Mouse (Mus musculus) bone marrow macrophage, adult 2 months (primary cell): ENCODE data around the gene Klrg1.

Experiments used
- CTCF ChIP-seq: IDR thresholded peaks from 2 replicates; pipeline ENCODE4 v1.5.1; 2012; ENCODE audit warnings: low read depth, mild to moderate bottlenecking, low read length, moderate library complexity
- POLR2A ChIP-seq: IDR thresholded peaks from 2 replicates; pipeline ENCODE4 v1.6.1; 2012; ENCODE audit warnings: mild to moderate bottlenecking, low read depth, low read length, borderline replicate concordance

DNA sequence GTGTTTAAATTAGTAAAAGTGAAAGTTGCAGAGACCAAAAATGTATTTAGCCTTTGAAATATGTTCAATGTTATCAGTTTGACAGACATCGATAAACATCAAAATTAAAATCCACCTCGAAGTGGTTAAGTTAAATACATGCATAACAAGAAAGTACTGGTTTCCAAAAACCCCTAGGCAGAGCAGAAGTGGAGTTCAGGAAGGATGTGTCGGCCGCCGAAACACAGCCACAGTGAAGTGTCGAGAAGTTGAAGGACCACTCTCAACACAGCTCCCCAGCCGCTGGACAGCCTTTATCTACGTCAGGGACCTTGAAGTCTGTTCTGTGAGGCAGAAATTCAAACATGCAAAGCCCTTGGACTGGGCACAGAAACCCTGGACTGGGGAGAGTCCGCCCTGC lies 20.8 kb upstream of the Klrg1 start:
- TF ChIP-seq CTCF (no peak), POLR2A (no peak)
